Mouse (Mus musculus): ENCODE results near the gene Hdac10.
A peak's percentile ranks its signal among the peaks of the same experiment; 100 is the strongest.

Hdac10 gene

DNA sequence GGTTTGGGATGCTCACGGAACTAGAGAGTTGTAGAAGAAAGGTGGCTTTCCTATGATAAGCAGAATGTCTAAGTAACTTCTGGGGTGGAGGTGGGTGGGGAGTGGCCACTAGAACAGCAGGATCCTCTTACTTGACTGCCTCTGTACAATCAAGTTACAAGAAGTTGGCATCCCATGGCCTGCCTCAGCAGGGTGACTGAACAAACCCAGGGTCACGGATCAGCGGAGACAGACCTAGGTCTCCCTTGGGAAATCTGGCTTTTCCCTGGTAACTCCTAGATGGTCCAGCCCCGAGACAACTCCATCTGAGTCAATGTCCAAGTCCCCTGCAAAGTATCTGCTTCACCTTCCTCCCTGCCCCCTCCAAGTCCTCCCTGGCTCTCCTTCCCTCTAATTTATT lies 19.4 kb upstream of the Hdac10 start:
- no peak for DNase-seq

DNA sequence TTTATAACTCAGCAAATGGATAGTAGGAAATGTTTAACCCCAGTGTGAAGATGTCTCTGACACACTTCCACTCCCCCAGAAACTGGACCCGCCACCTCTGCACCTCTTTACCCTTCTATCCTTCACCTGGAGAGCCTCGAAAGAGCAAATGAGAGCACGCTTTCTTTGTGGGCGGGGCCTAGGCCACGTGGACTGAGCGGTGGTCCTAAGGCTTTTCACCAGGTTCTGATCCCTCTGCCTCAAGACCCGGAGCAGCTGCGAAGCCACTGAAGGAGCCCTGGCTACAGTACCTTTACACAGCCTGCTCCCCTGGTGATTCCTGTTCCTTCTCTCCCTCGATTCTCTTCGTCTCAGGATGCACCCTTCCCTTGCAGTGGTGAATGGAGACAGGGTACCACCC lies 19.0 kb upstream of the Hdac10 start:
- DNase-seq: no peak

- peak; percentile 74 to 82 for DNase-seq
Observed at GRCm38 (mm10) chr15:89147024-89147423, 18.5 kb upstream of the Hdac10 start.

DNA sequence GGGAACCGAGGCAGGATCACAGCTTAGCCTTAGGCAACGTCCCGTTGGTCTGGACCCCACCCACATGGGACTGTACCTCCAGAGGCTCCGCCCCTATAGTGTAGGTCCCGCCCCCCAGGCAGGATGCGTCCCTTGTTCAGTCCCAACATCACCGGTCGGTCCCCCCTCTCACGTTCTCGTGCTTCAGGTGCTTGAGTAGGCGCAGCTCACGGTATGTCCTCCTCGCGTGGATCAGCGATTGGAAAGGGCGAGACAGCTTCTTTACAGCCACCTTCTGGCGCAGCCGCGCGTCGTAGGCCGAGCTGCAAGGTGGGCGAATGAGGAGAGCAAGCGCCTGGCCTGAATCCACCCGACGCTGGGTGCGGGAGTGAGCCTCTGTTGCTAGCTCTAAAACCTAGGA lies 18.0 kb upstream of the Hdac10 start:
- DNase-seq: peak; percentile 64 to 75

- peak in 1 of 2 experiments; percentile 9 for DNase-seq
Observed at GRCm38 (mm10) chr15:89145813-89146350, 17.4 kb upstream of the Hdac10 start.

DNA sequence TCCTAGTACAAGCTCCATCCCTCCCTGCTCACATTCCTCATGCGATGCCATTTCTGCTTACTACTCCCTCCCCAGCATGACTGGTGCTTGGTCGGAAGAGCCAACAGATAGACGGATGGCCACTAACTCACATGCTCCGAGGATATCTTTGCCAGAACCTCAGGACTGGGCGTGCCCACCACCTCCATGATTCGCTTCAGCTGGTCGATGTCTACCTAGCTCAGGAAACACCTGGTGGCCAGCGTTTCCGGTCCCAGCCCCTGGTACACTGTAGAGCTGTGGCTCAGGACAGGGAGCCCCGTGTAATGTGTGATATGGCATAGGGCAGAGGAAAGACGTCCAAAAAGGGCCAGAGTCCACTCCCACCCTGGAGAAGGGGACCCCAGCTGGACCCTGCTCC lies 16.5 kb upstream of the Hdac10 start:
- DNase-seq: no peak

DNA sequence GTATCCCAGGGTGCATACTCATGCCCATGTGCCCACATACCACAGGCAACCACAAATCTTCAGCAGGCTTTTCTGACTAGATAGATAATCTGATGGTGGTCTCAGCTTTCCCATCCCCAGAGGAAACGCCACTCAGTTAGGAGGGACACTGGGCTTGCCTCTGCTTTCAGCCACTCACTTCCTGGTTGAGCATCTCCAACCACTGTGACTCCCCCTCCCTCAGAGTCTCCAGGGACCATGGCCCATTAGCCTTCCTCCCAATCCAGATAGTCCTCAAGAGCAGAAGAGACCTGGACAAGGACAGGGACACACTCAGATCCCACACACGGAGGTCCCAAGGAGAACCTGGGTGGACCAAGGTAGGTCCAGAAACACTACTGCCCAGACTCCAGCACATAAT lies 14.6 kb upstream of the Hdac10 start:
- no peak for DNase-seq

DNA sequence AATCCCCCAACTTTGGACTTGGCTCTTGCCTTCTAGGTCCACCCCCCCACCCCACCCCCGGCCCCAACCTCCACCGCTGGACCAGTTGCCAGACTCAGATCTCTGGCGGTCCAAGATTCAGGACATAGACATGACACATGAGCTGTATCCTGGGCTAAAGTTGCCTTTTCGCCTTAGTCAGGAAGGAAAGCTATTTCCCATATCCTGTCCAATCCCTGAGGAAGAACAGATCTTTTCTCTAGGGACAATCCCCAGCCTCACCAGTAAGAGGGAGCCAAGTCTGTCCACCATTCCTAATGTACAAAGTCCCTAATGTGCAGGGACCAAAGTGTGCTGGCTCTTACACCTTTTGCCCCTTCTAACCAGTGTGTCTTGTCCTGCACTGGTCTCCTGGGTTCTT lies 13.4 kb upstream of the Hdac10 start:
- no peak for DNase-seq

DNA sequence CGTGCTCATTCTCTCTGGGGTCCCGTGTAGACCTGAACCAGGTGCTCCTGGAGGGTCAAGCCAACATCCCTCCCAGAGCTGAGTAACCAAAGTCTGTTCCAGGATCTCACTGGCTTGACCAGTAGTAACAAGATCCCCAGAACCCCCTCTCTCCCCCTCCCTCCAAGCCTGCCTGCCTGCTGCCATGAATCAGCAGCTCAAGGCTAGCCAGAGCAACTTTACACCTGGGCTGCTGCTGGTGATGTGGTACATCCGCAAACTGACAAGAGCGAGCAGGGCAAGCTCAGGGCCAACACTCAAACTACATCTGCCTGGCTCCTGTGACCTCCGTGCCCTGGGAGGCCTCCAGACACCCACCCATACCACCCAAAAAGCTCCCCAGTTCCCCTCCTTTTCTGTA lies 12.9 kb upstream of the Hdac10 start:
- no peak for DNase-seq

- no peak for DNase-seq
Observed at GRCm38 (mm10) chr15:89140659-89141252, 12.3 kb upstream of the Hdac10 start, which contains the start of gene Mapk12. Mapk12 (minus strand) TSS chr15:89140703.

- no peak for DNase-seq
Observed at GRCm38 (mm10) chr15:89140048-89140658, 11.7 kb upstream of the Hdac10 start.

DNA sequence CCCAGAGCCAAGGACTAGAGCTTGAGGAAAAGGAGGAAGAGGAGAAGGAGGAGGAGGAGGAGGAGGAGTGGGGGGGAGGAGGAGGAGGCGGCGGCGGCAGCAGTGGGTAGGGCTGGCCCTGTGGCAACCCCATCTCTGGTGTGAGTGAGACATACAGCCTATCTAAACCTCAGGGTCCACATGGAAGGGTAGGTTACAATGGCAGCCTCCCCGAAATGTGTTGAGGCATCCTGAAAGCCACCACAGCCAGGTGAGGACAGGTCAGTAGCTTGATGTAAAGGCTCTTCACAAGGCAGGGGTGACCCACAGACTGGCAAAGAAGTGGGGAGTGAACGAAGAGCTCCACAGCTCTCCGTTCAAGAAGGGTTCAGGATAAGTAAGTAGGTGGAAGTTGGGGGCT lies 10.0 kb upstream of the Hdac10 start:
- no peak for DNase-seq

- DNase-seq: no peak
Observed at GRCm38 (mm10) chr15:89138046-89138405, 9.5 kb upstream of the Hdac10 start.

DNA sequence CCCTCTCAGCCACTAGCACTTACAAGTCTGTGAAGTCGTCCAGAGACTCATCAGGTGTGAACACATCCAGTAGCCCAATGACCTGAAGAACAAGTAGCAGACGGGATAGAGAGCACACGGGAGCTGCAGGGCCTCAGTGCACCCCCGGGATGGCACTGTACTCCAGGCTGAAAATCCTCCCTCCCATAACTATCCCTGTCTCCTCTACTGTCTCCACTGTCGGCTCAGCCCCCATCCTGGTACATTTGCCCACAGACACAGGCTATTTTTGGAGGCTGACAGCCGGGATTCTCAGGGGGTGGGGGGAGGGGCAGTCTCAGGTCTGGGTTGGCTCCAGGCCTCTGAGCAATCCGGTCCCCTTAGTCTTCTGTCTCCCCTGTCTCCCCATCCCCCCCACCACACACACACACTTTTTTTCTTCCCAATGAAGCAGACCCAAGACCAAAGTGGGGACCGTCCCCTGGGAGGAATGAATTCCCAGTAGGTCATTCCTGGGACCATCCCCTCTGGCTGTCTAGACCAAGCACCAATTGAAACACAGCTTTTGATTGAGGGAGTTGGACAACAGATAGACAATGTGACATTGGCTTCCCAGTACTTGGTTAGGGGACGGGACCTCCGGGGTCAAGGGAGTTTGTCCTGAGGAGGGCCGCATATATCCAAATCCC lies 9.0 kb upstream of the Hdac10 start:
- no peak for DNase-seq

DNA sequence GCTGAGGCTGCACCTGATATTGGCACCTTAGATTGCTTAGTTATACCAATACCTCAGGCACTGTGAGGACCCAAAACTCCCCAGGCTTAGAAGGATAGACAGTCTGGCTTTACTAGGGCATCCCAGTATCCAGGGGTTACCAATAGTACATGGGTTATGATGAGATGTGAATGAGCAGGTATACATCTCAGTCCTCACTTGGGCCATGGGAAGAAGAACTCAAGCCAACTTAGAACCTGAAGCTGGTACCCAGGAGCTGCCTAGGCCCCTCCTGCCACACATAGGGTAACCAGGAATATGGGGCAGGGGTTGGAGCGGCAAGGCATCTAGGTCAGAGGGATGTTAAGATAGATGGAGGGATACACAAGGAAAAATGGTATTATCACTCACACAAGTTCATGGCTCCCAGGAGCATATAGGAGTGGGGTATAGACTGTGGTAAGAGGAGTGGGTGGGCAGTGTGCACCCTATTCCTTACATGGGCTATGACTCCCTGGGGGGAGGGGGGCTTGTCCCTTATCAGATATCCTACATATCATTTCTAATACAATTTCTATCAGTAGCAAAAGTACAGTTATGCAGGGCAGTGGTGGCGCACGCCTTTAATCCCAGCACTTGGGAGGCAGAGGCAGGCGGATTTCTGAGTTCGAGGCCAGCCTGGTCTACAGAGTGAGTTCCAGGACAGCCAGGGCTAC lies 8.1 kb upstream of the Hdac10 start:
- no peak for DNase-seq

- DNase-seq: peak; percentile 48 to 56
Observed at GRCm38 (mm10) chr15:89131316-89131715, 2.8 kb upstream of the Hdac10 start.

GRCm38 (mm10) chr15:89130245-89130644 lies 1.7 kb upstream of the Hdac10 start:
- DNase-seq: no peak

DNA sequence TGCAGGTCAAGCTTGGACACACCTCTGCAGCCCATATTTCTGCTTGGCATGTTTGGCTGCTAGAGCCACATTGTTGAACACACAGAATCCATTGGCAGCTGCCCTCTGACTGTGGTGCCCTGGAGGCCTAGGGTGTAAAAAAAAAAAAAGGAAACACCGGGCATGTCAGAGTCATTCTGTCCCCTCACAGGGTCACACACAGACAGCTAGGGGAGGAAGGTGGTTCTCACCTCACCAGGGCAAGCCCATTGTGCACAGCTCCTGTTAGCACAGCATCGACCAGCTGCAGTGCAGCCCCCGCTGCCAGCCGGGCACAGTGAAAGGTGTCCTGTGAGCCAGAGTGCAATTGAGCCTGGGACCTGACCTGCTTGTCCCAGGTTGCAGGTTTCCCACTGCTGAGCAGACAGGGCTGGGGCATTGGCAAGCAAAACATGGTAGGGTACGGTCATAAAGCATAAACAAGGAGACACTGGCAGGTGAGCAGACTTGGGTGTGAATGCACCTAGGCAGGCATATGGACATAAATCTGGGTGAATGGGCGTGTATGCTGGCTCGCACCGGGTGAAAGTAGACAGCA lies 1.0 kb downstream of the Hdac10 start:
- DNase-seq: no peak

DNA sequence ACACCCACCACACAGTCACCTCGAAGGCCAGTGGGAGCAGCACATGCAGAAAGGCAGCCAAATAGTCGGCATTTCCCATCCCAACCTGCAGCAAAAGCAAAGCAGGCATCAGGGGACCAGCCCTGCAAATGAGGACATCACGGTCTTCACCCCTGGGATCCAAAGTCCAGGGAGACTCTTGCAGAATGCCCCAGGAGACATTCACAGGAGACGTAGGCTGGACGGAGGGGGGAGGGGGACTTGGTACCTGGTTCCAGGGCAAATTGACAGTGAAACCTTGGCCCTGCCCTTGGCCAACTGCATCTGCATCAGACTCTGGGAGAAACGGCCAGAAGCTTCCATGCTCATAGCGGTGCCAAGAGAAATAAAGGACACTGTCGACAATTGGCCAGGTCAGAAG lies 1.9 kb downstream of the Hdac10 start:
- no peak for DNase-seq

- DNase-seq: no peak
Observed at GRCm38 (mm10) chr15:89125351-89125750, 3.1 kb downstream of the Hdac10 start.

DNA sequence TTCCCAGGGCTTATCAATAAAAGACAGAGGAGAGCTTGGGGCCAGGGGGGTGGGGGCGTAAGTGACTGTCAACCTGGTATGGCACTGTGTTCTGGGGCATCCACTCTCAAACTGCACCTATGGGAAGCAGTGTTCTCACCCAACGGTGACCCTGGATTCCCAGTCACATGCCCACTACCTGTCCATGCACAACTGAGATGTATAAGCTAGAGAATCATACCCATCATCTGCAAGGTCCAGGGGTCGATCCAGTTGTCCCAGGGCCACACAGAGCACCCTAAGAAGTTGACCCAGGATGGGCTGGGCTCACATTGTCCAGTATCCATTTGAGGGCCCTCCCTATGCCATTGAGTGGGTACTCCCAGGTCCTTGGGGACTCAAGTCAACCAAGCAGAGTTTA lies 4.2 kb downstream of the Hdac10 start:
- DNase-seq: no peak

- peak; percentile 33 to 48 for DNase-seq
Observed at GRCm38 (mm10) chr15:89123595-89123994, 4.9 kb downstream of the Hdac10 start.
